Mouse (Mus musculus): ENCODE measurements around the gene Vwa8.

Vwa8 gene

DNA sequence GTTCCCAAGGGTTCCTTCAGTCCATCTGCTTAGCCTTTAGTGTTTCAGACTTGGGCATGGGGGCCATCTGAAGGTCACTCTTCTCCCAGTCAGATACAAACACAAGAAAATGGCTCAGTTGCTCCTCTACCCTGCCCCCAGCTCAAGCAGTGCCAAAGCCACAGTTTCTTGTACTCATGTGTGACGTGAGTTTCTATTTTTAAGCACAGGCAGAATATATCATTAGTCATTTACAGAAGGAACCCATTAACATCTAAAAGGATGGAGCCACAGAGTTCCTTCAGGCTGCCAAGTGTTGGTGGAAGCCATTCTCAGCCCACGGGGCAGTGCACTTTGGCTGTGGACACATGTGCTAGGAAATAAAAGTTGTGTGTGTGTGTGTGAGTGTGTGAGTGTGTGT, 240.6 kb downstream of the Vwa8 start:
- no peak for DNase-seq (ENCODE audit: low read depth, low spot score)

DNA sequence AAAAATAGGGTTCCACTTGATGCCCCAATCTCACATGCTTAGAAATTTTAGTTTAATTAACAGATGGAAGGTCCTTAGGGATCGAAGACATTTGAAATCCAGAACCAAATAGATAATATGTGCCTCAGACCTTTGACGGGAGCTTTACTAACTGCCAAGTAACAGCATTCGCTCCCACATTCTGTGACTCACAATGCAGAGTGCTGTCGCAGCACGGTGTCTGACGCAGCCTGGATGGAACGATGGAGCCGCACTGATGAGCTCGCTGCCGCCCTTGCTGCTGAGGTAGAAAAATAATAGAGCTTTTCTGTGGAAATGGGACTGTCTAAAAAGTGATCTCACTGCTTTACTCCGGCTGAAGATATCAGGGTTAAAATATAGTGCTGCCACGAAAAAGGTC, 248.3 kb downstream of the Vwa8 start:
- no peak for DNase-seq (ENCODE audit: low read depth, low spot score)

DNA sequence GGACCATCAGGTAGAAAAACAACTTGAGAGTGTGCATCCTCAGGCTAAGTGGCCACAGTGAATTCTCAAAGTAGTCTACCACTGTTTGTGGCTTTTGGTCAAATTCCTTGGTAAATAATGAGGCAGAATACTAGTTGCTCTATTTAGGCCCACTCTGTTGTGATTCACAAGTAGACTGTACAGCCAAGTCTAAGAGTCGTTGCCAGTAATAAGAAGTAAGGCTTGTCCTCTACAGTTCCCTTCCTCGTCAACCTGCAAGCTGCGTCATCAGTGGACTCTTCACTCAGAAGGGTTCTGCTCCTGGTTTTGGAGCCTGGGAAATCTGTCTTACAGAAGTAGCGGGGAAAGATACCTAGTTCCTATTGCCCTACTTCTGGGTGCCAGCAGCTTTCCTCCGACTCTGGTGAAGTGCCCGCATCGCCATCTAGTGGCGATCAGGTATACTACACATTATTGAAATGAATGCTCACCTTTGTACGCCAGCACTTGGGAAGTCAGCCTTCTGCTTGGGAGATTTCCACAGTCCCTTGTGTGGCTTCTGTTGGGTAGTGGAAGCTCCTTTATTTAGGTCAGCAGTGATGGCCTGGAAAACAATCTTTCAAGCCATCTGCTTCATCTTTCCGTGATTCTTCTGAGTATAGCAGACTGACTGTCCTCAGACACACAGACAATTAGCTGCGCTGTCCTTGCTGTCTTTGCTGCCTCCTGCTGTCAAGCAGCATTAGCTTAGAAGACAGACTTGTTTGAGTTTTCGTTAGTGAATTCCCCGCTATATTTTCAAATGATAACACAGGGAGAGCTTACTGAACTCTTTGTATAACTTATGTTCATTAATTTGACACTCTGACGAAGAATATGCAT, 258.0 kb downstream of the Vwa8 start:
- DNase-seq (ENCODE audit: low read depth, low spot score): peak; percentile 53

DNA sequence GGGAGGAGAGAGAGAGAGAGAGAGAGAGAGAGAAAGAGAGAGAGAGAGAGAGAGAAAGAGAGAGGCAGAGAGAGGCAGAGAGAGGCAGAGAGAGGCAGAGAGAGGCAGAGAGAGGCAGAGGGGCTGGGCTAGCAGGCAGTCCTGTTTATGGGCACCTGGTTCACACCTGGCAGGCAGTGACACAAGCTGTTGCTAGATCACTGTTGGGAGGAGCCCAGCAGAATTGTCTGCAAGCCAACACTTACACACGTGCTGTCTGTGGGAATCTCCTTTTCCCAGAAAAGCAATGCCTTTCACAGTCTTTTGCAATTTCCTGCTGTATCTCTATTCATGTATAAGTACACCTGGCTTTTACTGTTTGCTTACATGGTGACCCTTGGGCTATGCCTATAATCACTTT, 260.5 kb downstream of the Vwa8 start:
- DNase-seq (ENCODE audit: low read depth, low spot score): no peak

DNA sequence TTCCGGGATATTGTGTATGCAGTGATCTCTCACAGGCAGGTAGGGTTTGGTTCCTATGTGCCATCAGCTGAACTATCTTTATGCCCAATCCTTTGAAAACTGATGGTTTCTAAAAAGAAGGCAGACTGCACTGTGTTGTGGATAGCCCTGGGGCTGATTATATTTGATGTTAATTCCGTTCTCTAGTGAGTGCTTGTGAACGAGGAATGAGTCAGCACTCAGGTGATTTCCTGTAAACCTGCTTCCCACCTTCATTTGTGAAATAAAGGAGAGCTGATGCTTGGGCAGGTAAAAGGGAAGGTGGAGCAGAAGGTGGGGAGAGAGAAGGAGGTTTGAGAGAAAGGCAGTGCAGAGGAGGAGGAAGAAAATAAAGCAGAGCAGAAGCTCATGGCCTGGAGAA, 261.2 kb downstream of the Vwa8 start:
- DNase-seq (ENCODE audit: low read depth, low spot score): no peak

DNA sequence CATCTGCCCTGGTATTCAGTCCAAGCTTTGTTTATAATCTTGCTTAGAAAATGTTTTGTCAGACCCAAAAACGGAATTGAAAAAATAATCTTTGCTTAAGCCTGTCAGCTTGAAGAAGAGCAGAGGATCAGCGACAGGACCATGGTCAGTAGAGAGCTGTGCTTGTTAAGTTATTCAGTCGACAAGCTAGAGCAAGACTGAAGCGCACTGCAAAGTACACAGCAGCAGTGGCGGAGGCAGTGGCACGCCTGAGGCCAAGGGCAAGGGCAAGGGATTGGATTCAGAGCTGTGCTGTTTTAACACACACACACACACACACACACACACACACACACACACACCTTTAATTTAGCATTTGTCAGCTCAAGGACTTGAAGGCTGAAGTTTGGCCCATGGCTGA, 263.2 kb downstream of the Vwa8 start:
- no peak for DNase-seq (ENCODE audit: low read depth, low spot score)

DNA sequence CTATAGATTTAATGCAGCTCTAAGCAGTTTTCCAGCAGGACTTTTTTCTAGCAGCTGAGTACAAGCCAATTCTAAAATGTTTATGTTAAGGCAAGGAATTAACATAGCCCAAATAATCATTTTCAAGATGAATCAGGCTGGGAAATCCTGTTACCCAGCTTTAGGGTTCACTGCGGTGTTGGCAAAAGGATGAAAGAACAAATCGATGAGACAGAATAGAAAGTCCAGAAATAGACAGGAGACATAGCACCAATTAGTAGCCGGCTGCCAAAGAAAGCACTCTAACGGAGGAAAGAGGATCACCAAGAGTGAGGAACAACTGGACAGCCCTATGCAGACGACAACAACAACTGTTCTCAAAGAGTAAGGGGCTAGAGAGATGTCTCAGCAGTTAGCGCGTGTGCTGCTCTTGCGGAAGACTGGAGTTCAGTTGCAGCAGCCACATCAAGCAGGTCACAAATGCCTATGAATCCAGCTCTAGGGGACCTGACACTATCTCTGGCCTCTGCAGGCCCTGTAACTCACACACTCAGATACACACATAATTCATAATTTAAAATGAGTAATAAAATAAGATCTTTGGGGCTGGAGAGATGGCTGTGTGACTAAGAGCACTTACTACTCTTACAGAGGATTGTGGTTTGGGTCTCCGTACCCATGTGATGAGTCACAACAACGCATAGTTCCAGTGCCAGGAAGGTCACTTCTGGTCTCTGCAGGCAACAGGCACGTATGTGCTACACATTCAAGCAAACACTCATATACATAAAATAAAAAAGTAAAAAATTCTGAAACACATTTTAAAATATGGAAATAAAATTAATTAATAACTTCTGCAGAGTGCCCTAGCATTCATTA, 265.9 kb downstream of the Vwa8 start:
- no peak for DNase-seq (ENCODE audit: low read depth, low spot score)

DNA sequence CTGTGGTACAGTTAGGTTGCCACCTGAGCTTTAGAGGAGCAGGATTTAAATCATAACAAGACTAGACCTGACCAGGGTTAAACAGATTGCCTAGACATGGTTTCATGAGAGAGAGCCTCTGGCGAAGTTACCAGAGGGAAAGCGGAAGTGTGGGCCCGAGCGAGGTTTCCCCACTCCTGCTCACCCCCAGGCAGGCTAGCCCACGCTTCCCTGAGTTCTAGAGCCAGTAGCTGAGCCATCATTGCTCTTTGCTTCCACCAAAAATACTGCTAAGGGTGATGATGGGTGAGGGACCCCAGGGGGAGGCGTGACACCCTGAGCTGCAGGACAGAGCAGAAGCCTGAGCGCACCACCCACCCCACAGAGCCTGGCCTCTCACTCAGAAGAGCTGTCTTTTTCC, 269.6 kb downstream of the Vwa8 start:
- no peak for DNase-seq (ENCODE audit: low read depth, low spot score)

DNA sequence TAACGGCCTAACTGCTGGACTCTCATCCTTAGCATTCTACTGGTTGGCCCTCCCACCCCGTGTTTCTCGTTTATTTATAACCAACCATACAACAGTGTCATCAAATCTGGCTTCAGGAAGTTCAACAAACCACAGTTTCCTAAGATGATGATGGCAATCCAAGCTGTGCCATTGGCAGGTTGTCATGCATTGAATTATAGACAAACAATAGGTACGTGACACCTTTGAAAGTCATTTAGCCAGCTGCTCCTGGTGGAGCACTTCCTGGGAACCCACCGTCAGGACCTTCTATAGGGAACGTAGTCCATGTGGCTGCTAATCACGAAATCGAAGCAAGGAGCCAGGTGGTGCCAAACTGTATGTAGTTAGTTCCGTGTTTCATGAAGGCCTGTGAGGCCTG, 270.5 kb downstream of the Vwa8 start:
- DNase-seq (ENCODE audit: low read depth, low spot score): no peak

DNA sequence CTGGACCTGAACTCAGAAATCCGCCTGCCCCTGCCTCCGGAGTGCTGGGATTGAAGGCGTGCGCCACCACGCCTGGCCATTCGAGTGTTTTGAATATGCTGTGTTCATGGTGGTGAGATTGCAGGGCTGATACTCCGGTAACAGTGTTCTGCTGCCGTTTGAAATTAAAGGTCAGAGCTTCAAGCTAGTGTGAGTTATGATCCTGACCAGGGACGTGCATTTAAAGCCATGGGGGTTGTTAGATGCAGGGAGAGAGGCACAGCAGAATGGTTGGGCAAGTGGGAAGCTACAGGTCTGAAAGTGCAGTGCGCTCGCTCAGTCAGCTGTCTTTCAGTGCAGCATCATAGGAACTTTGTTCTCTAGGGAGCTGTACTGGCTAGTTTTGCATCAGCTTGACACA, 271.8 kb downstream of the Vwa8 start:
- no peak for DNase-seq (ENCODE audit: low read depth, low spot score)

DNA sequence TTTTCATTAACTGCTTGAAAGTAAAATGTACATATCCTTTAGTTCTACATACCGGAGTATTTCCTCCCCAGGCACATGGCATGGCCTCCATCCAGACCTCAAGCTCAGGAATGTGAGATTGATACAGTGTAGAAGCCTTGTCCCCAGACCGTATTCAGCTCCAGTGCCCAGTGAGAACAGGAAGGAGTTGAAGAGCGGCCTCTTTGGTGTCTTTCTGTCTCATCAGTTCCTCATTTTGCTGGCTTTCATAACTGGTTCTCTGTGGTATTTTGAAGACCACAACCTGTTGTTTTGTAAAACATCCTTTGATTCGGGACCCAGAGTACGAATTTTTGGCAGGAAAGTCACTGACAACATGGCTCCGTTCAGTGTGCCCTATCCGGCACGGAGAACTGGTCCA, 274.6 kb downstream of the Vwa8 start:
- no peak for DNase-seq (ENCODE audit: low read depth, low spot score)

DNA sequence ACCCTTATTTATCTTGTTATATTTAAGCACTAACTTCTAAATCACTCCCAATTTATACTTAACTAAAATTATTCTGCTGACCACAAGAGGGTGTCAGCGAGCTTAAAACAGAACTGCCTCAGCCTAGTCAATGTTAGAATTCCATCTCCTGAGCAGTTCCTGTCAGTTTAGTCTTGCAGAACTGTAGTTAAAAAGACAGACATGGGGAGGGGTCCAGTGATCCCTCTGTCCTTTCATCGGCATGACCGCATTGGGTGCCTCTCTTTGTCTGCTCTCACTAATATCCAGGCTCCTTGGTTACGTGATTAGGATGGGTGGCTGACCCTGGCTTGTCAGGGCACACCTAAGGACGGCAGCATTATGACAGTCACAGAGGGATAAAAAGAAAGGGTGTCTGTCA, 275.8 kb downstream of the Vwa8 start:
- no peak for DNase-seq (ENCODE audit: low read depth, low spot score)

DNA sequence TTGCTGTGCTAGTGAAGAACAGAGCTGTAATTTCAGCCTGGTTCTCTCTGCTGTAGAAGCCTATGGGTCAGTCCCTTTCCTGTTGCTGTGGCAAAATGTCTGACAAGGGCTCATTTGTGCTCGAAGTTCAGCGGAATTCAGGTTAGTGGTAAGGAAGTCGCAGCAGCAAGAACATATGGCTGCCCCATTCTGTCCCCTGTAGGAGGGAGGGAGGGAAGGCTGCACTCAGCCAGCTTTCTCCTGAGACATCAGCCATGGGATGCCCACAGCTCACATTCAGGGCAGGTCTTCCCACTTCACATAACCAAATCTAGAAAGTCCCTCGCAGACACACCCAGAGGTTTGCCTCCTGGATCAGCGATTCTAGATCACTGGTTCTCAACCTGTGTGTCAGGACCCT, 277.3 kb downstream of the Vwa8 start:
- DNase-seq (ENCODE audit: low read depth, low spot score): no peak

DNA sequence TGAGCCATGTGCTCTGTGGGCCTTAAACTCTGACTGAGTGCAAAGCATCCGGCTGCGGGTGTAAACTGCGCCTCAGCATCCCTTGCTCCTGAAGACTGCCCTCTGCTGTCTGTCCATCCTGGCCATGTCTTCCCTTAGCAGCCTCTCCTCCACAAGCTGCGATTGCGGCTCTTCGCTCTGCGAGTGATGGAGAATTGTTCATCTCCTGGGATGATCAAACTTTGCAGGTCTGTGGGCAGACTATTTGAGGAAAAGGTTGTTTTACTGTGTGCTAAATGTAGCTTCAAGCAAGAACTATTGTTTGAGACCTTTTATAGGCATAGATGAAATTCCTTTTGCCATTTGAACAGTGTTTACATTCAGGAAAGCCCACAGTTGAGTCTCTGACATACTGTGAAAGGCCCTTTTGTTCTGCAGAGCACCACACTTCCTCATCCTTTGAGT, 286.1 kb downstream of the Vwa8 start:
- no peak for DNase-seq (ENCODE audit: low read depth, low spot score)

DNA sequence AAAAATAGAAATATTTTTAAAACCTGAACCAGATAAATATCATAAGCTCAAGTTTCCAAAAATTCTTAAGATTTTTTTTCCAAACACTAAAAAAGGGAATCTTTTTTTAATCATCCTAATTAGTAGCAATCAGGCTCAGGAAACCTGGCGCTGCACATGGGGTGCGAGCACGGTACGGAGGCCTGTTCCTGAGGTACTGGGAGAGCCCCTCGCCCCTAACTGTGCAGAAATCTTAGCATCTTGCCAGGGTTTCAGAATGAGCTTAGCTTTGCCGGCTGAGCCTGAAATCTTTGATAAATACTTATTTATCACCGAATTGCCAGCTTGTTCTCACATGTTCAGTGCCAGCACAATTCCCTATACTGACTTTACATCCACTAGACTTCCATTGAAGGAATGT, 286.6 kb downstream of the Vwa8 start:
- DNase-seq (ENCODE audit: low read depth, low spot score): no peak

DNA sequence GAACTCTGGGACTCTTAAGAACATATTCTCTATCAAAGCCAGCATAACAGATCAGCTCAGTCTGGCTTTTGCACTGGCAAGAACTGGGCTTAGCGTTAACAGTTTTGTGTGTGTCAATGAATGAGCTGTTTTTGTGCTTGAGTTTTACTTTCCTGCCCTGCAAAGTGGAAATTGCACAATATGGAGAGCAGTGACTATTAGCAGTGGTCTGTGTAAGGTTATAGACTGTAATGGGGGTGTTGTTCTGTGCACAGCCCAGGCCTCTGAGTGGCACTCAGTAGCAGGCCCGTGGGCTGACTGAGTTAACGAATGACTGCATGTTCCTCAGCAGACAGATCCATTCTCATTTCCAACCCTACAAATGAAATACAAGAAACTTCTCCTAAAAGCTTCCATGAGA, 287.7 kb downstream of the Vwa8 start:
- no peak for DNase-seq (ENCODE audit: low read depth, low spot score)

DNA sequence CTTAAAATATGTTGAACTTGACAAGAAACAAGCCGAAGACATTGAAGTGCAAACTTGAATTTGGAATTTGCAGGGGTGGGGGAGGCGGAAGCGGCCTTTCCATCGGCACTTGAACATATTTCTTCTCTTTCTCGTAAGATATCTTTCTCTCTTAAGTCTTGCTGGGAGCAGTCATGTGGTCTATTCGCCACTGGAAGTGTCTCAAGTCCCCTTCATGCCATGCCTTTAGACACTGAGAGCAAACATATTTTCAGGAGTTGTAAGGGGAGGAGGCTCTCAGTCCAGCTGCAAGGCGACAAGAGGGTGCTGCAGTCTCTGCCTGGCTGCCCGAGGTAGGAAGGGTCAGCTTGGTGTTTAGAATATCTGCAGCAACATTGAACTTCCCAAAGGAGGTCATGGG, 288.2 kb downstream of the Vwa8 start:
- no peak for DNase-seq (ENCODE audit: low read depth, low spot score)

DNA sequence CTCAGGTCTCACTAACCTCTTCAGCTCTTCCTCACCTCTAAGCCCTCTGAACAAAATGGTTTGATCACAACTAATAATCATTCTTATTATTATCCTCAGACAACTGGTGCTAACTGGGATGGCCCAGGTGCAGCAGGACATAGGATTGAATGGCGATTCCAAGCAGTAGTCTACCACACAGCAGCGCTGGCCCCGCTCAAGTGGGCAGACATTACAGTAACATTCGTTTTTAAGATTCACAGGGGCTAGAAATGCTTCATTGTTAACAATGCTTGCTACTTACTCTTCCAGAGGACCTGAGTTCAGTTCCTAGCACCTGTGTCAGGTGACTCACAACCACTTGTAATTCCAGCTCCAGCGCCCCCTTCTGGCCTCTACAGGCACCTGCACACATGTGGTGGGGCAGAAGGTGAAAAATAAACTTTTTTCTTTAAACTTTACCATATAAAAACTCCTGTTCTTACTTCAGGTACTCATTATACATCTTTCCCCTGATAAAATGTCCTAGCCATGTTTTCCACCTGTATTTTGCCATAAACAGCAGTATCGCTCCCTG, 290.3 kb downstream of the Vwa8 start:
- no peak for DNase-seq (ENCODE audit: low read depth, low spot score)

DNA sequence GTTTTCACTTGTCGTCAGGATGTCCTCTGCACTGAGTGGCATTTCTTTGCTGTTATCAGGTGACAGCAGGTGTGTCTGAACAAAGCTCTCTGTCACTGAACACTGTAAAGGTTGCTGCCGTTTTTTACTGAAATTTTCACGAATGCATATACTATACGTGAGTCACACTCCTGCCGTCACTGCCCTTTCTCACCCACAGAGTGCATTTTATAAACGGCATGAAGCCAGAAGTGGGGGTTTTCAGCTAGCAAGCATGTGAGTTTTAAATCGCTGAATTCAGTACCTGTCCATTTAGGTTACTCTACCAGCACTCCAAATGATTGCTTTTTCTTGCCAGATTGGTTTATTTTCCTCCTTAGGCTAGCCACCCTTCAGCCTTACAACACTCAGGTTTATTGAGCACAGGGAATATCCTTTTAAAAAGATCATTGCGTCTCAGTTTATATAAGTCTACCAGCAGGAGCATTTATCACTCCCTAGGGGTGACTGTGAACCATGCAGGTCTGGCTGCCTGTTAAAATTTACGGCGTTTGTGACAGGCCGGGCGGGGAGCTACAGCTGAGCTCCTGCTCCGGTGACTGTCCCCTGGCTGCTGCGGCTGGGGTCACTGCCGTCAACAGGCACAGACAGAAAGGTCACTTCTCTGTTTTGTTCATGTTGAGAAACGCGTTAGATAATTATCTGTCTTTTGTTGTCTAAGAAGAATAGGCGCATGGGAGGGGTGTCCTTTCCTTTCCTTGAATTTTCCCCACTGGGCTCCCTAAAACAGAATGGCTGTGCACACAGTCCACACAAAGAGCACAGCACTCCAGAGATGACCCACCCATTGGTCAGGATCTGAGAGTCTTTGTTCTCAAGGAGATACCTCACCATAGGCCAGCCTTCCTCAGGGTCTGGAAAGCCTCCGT, 291.3 kb downstream of the Vwa8 start:
- DNase-seq (ENCODE audit: low read depth, low spot score): no peak

DNA sequence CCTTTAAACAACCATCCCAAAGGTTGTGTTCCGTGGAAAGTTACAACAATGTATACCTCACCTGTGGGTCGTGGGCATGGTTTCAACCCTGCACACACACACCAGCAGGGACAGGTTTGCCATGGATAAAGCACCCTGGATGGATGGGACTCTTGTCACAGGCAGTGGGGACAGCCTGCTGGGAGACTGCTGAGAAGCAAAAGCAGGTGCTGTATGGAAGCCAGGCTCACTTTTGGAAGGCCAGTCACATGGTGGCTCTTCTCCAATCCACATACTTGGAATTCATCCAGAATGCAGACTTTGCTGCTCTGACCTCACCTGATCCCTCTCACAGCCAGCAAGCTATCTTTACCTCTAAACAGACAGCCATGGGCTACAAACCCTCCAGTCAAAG, 292.0 kb downstream of the Vwa8 start:
- no peak for DNase-seq (ENCODE audit: low read depth, low spot score)

DNA sequence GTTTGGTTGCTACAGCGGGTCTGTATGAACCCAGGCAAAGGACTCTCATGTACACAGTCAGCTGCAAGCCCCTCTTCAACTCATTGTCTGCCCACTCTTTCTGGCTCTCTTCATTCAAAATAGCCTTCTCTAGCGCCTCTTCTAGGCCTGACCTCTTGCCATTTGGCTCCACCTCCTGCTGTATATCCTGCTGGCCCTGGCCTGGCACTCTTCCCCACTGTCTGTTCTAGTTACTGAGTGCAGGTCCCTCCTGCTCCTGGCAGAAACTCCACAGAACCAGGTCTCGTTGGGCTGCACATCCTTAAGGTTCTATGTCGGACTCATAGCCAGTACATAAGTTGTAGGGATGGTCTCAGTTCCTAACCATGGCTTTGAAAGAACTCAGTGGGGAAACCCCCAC, 293.5 kb downstream of the Vwa8 start:
- DNase-seq (ENCODE audit: low read depth, low spot score): no peak

DNA sequence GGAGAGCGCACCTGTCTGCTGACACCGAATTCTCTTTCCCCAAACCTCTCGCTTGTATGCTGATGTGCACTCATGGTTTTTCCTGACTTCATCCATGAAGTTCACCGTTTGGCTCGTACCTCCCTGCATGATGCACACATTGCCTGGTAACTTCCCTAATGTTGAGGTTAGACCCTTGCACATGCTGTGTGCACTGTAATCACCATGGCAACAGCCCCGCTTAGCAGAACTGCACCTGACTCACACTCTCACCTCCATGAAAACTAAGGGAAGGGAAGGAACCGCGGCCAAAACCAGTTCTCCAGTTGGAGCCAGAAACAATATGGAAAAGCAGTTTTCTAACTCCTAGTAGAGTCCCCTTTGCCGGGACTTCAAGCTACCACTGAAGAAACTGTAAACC, 294.8 kb downstream of the Vwa8 start:
- DNase-seq (ENCODE audit: low read depth, low spot score): no peak
